ENCODE assay signal across 16 mouse cellular contexts in the genomic region with DNA sequence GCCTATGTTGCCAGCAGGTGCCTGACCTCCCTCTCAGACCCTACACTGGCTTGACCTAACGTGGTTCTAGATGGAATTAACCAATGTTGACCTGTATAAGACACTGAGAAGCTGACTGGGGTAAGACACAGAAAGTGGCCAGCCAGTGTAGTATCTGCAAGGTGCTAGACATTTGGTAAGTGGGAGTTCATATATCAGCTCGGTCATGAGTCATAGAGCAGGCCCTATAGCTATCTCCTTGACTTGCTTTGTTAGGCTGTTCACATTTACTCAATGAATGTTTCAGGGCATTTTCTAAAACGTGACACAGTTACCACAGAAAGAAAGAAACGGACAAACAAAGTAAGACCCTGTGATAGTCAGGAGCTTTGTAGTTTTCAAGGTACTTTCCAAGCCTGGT.
"Had no signal": no experiment of that assay in that cellular context is flagged by ENCODE, and none has a peak within 500 bp of the region (broad histone marks: within the 10 kb centered on the region; RNA-seq: fewer than 3 reads in every experiment).

No protein-coding gene starts in this region.

- H3K9ac ChIP-seq: liver, embryonic 14.5 days; lung, embryonic 14.5 days; neural tube, embryonic 13.5 days; stomach, embryonic 15.5 days had no signal

- H3K27ac ChIP-seq: liver, embryonic 14.5 days; midbrain, embryonic 10.5 days; neural tube, embryonic 13.5 days; stomach, embryonic 15.5 days; stomach, postnatal 0 days had no signal

- H3K36me3 ChIP-seq: midbrain, embryonic 10.5 days; neural tube, embryonic 13.5 days; stomach, embryonic 15.5 days had no signal

- H3K9me3 ChIP-seq: midbrain, embryonic 10.5 days; stomach, embryonic 15.5 days had no signal

- DNase-seq: lung, adult 18-20 months; lung, embryonic 14.5 days; lung, postnatal 10 days; lung, postnatal 4 days; midbrain, embryonic 14.5 days; right cerebral cortex, postnatal 14 days; thymus, adult 2 months; thymus, postnatal 14 days; thymus, postnatal 4 days had no signal

- H3K4me3 ChIP-seq: midbrain, embryonic 10.5 days; myocyte; neural tube, embryonic 13.5 days; stomach, embryonic 15.5 days had no signal

- ATAC-seq: midbrain, embryonic 16.5 days had no signal

- H3K4me2 ChIP-seq: lung, embryonic 14.5 days; neural tube, embryonic 13.5 days; stomach, embryonic 15.5 days had no signal

- H3K27me3 ChIP-seq: neural tube, embryonic 13.5 days; stomach, embryonic 15.5 days had no signal
